Mouse (Mus musculus): Measurements from ENCODE around the gene Rfx3.

GRCm38 (mm10) chr19:28051571-28051970 lies 40.6 kb upstream of the Rfx3 start:
- no peak for TF ChIP-seq CTCF (IDR thresholded peaks at IDR 0.05)
- TF ChIP-seq EP300 (IDR thresholded peaks at IDR 0.05), result no peak

All from lung, postnatal 0 days (tissue).